Mouse (Mus musculus): ENCODE results near the gene Bag6. TPM values are rescaled to one million over a fixed set of nuclear protein-coding genes. Genes with fewer than 3 reads are reported as not detected.

The Bag6 gene
- polyA plus RNA-seq, 1 experiment, result 202 TPM

GRCm38 (mm10) chr17:35092403-35093198 lies 42.4 kb upstream of the Bag6 start:
- peaks cover 22% of the 10 kb centered on the region for H3K36me3 ChIP-seq (ENCODE audit: control insufficient read depth, insufficient read depth)
- peaks cover 17% of the 10 kb centered on the region for H3K79me2 ChIP-seq (ENCODE audit: control insufficient read depth, insufficient read depth)
- no peak overlapping the region for H3K4me3 ChIP-seq (ENCODE audit: insufficient read depth, poor library complexity, severe bottlenecking)
- TF ChIP-seq FOSL1 (IDR thresholded peaks at IDR 0.05; ENCODE audit: insufficient read depth, low read length, poor library complexity, severe bottlenecking) (no peak), USF1 (IDR thresholded peaks at IDR 0.05; ENCODE audit: low read depth) (no peak), CTCF (IDR thresholded peaks at IDR 0.05; ENCODE audit: control insufficient read depth, insufficient read depth, insufficient read length) (no peak), MYOD1 (IDR thresholded peaks at IDR 0.05; ENCODE audit: control insufficient read depth, insufficient read length, low read depth) (no peak), MAX (IDR thresholded peaks at IDR 0.05) (no peak)
- H3ac ChIP-seq (ENCODE audit: control insufficient read depth, insufficient read length, low read depth), result no peak overlapping the region
- peaks cover 3% of the 10 kb centered on the region for H3K79me3 ChIP-seq (ENCODE audit: low read depth)
- H3K27me3 ChIP-seq (ENCODE audit: control insufficient read depth, insufficient read depth, insufficient read length), result no peaks in the 10 kb centered on the region

- no peaks in the 10 kb centered on the region for H3K27me3 ChIP-seq (ENCODE audit: control insufficient read depth, insufficient read depth, insufficient read length)
- no peak for TF ChIP-seq CTCF (IDR thresholded peaks at IDR 0.05; ENCODE audit: control insufficient read depth, insufficient read depth, insufficient read length)
- no peak overlapping the region for H3ac ChIP-seq (ENCODE audit: control insufficient read depth, insufficient read length, low read depth)
- no peak overlapping the region for H3K4me3 ChIP-seq (ENCODE audit: insufficient read depth, poor library complexity, severe bottlenecking)
- H3K36me3 ChIP-seq (ENCODE audit: control insufficient read depth, insufficient read depth), result peaks cover 28% of the 10 kb centered on the region
- H3K79me2 ChIP-seq (ENCODE audit: control insufficient read depth, insufficient read depth), result peaks cover 14% of the 10 kb centered on the region
- peaks cover 3% of the 10 kb centered on the region for H3K79me3 ChIP-seq (ENCODE audit: low read depth)
These were observed 40.3 kb upstream of the Bag6 start for GRCm38 (mm10) chr17:35094475-35095365.

GRCm38 (mm10) chr17:35096597-35096996 lies 38.4 kb upstream of the Bag6 start:
- H3K27me3 ChIP-seq (ENCODE audit: control insufficient read depth, insufficient read depth, insufficient read length), result no peaks in the 10 kb centered on the region
- peaks cover 39% of the 10 kb centered on the region for H3K36me3 ChIP-seq (ENCODE audit: control insufficient read depth, insufficient read depth)
- no peaks in the 10 kb centered on the region for H3K79me3 ChIP-seq (ENCODE audit: low read depth)
- H3K79me2 ChIP-seq (ENCODE audit: control insufficient read depth, insufficient read depth), result no peaks in the 10 kb centered on the region
- no peak overlapping the region for H3ac ChIP-seq (ENCODE audit: control insufficient read depth, insufficient read length, low read depth)
- TF ChIP-seq MYOD1 (IDR thresholded peaks at IDR 0.05; ENCODE audit: control insufficient read depth, insufficient read length, low read depth) (no peak), MYOG (IDR thresholded peaks at IDR 0.05; ENCODE audit: control insufficient read depth, extremely low read depth, insufficient read length) (no peak), FOSL1 (IDR thresholded peaks at IDR 0.05; ENCODE audit: insufficient read depth, low read length, poor library complexity, severe bottlenecking) (no peak), USF1 (IDR thresholded peaks at IDR 0.05; ENCODE audit: low read depth) (no peak), CEBPB (IDR thresholded peaks at IDR 0.05; ENCODE audit: low read depth) (no peak), MAX (IDR thresholded peaks at IDR 0.05) (no peak), CTCF (IDR thresholded peaks at IDR 0.05; ENCODE audit: control insufficient read depth, insufficient read depth, insufficient read length) (no peak)
- no peak overlapping the region for H3K4me3 ChIP-seq (ENCODE audit: insufficient read depth, poor library complexity, severe bottlenecking)

- H3K79me2 ChIP-seq (ENCODE audit: control insufficient read depth, insufficient read depth), result no peaks in the 10 kb centered on the region
- H3K4me3 ChIP-seq (ENCODE audit: insufficient read depth, poor library complexity, severe bottlenecking), result no peak overlapping the region
- H3K27me3 ChIP-seq (ENCODE audit: control insufficient read depth, insufficient read depth, insufficient read length), result no peaks in the 10 kb centered on the region
- no peak overlapping the region for H3ac ChIP-seq (ENCODE audit: control insufficient read depth, insufficient read length, low read depth)
- H3K36me3 ChIP-seq (ENCODE audit: control insufficient read depth, insufficient read depth), result peaks cover 38% of the 10 kb centered on the region
- no peaks in the 10 kb centered on the region for H3K79me3 ChIP-seq (ENCODE audit: low read depth)
- TF ChIP-seq MYOD1 (IDR thresholded peaks at IDR 0.05; ENCODE audit: control insufficient read depth, insufficient read length, low read depth) (no peak), USF1 (IDR thresholded peaks at IDR 0.05; ENCODE audit: low read depth) (no peak), MAX (IDR thresholded peaks at IDR 0.05) (no peak), MYOG (IDR thresholded peaks at IDR 0.05; ENCODE audit: control insufficient read depth, extremely low read depth, insufficient read length) (no peak), CEBPB (IDR thresholded peaks at IDR 0.05; ENCODE audit: low read depth) (no peak), FOSL1 (IDR thresholded peaks at IDR 0.05; ENCODE audit: insufficient read depth, low read length, poor library complexity, severe bottlenecking) (no peak), CTCF (IDR thresholded peaks at IDR 0.05; ENCODE audit: control insufficient read depth, insufficient read depth, insufficient read length) (no peak)
These were observed 37.8 kb upstream of the Bag6 start for GRCm38 (mm10) chr17:35097164-35097655.

- no peak for TF ChIP-seq USF1 (IDR thresholded peaks at IDR 0.05; ENCODE audit: low read depth)
- no peaks in the 10 kb centered on the region for H3K79me2 ChIP-seq (ENCODE audit: control insufficient read depth, insufficient read depth)
- H3K36me3 ChIP-seq (ENCODE audit: control insufficient read depth, insufficient read depth), result peaks cover 24% of the 10 kb centered on the region
- H3K79me3 ChIP-seq (ENCODE audit: low read depth), result no peaks in the 10 kb centered on the region
- no peak overlapping the region for H3ac ChIP-seq (ENCODE audit: control insufficient read depth, insufficient read length, low read depth)
- no peaks in the 10 kb centered on the region for H3K27me3 ChIP-seq (ENCODE audit: control insufficient read depth, insufficient read depth, insufficient read length)
- H3K4me3 ChIP-seq (ENCODE audit: insufficient read depth, poor library complexity, severe bottlenecking), result no peak overlapping the region
These were observed 34.7 kb upstream of the Bag6 start for GRCm38 (mm10) chr17:35100196-35100765.
